Mouse (Mus musculus) neutrophil, adult 83 days (primary cell): ENCODE data around the gene Tmem179. TPM values are rescaled to one million over a fixed set of nuclear protein-coding genes. Genes with fewer than 3 reads are reported as not detected.

Experiments
- total RNA-seq, 2 experiments: library from RNA; stranded (reverse); gene quantifications; one replicate each; pipeline ENCODE4 v1.2.4; 2023

Gene Tmem179
- total RNA-seq: not detected

DNA sequence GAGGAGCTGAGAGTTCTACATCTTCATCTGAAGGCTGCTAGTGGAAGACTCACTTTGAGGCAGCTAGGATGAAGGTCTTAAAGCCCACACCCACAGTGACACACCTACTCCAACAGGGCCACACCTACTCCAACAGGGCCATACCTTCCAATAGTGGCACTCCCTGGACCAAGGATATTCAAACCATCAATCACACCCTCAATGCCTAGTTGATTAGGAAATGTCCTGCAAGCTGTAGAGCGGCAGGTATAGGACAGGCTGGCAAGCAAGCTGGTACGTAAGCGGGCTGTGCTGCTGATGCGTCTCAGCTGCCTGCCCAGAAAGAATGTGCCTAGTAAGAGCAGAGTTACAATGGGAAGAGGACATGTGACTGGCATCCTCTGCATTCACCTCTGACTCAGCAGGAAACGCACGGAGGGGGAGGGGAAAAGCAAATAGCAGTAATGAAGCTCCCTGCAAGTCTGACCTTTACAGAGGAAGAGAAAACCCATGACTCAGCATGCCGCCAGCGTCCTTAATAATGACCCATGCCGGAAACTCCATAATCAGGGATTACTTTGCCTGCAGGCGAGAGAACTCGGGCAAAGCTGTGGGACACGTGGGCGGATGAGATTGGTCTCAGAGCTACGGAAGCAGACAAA lies at the start of gene Tmem179:
Tmem179 (minus strand) TSS at position 51 of the 641 bp plus-strand sequence.

DNA sequence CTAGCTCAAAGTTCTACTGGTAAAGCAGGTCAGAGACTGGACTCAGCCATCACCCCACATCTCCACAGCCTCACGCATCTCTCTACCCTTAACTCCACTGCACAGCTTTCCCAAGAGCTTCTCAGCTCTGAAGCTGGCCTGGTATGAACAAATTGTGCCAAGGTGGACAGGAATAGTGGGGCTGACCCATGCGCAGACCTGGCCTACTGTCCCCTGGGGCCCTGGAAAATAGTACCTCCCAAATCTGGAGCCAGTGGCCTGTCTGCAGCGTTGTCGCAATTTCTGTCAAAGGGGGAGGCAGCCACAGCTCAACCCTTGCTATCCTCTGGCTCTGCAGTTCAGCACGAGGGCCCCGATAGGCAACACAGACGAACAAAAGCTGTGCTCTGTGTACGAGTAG lies 27.4 kb downstream of the Tmem179 start, which contains the start of gene A530016L24Rik:
A530016L24Rik (plus strand) TSS at position 315 of the 400 bp plus-strand sequence.

Other genes starting within 250 kb of the Tmem179 start
- not detected for gene A530016L24Rik, start 27.3 kb downstream of the Tmem179 start, total RNA-seq
- 10 to 100 TPM; 35.9 to 45.7 TPM for gene Inf2, start 72.0 kb upstream of the Tmem179 start, total RNA-seq
- 10 to 100 TPM; 69.9 to 88.9 TPM for gene Adssl1, start 103.3 kb upstream of the Tmem179 start, total RNA-seq
- 10 to 100 TPM; 40.1 to 50.2 TPM for gene Siva1, start 127.9 kb upstream of the Tmem179 start, total RNA-seq
- 100 to 1,000 TPM; 161 to 182 TPM for gene Akt1, start 158.1 kb upstream of the Tmem179 start, total RNA-seq
- gene Zbtb42, start 162.1 kb upstream of the Tmem179 start, total RNA-seq: 10 to 100 TPM; 17.9 to 19.4 TPM
- gene Cep170b, start 203.7 kb upstream of the Tmem179 start, total RNA-seq: under 1 TPM; 0.24 to 0.62 TPM
- gene Pld4, start 243.9 kb upstream of the Tmem179 start, total RNA-seq: 100 to 1,000 TPM; 273 to 300 TPM